Mouse (Mus musculus): Measurements from ENCODE around the gene CN725425.

CN725425 gene

DNA sequence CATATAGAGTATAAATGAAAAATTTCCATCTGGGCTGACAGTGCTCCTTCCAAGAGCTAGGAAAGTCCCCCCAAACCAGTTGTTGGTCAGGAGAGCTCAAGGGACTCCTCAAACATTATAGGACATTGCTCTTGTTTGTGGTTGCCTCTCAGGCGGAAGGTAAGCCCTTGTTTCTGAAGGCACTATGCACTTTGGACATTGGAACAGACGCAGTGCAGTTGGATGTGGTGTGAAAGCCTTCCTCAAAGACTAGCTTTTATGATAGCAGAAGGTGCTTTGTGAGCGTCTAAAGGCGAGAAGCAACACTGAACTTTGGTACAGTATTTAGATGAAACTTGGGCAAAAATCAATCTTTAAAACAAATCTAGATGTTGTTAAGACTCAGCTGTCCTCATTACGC, 7.2 kb downstream of the CN725425 start:
- in situ Hi-C loops (cut with MboI, MseI) = no loop called here

DNA sequence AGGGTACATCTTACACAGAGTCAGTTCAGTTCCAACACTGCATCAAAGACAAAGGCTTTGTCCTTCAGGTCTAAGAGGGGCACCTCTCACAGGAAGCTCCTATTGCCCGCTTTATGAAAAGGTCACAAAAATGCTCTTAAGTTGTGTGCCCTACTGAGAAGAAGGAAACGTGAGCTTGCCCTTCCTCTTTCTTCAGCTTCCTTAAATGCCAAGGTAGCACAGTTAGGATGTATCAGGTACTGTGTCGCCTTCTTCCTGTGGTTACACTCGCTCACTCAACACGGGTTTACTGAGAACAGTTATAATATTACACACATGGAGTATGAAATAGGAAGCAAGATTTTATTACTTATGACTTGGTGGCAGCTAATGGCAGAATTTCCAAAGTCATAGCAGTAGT, 38.0 kb downstream of the CN725425 start:
- in situ Hi-C loops (cut with MboI, MseI) = no loop called here

DNA sequence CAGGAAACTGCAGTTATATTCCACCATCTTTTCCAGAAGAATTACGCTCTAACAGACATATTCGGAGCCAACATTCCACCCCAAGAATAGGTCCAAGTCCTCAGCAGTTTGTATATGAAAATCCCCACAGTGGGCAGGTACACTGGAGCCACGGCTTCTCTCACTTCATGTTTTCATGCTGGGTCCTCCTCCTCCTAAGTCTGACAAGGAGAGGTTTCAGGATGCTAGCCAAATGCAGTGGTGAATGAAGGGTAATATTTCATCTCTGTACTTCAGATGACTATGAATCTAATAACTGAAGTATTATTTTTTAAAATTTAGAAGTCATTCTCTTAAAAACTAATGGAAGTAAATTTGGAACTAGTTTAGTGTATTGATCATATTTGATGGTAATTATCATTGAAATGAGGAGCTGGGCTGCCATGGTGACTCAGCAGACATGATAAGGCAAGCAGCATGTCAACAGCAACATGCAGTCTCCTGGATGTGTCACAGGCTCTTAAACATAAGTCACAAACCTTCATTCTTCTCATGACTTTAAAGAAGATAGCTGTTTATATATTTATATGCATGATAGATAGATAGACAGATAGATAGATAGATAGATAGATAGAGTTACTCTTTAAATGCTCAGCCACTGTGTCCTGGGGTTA, 41.5 kb downstream of the CN725425 start:
- in situ Hi-C loops (cut with MboI, MseI) = no loop called here

DNA sequence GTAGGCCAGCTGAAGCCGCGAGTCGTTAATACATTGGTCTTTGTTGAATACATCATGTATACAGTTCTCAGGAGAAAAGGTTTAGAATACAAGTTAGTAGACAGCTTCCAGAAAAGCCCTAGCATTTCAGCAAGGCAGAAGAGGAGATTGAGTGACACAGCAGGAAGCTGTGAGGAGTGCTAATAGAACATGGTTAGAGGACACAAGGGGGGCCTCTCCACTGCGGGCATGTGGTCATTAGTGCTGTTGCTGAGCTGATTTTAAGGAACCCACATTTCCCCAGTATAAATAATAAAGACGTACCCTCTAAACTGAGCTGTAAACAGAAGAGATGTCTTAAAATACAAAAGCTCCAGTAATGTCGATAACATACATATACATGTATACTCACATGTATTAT, 51.5 kb downstream of the CN725425 start:
- in situ Hi-C loops (cut with MboI, MseI) = no loop called here

GRCm38 (mm10) chr15:91251544-91252408, 52.5 kb downstream of the CN725425 start:
- in situ Hi-C loops (cut with MboI, MseI) = no loop called here

GRCm38 (mm10) chr15:91252956-91253355, 53.7 kb downstream of the CN725425 start:
- in situ Hi-C loops (cut with MboI, MseI) = no loop called here

DNA sequence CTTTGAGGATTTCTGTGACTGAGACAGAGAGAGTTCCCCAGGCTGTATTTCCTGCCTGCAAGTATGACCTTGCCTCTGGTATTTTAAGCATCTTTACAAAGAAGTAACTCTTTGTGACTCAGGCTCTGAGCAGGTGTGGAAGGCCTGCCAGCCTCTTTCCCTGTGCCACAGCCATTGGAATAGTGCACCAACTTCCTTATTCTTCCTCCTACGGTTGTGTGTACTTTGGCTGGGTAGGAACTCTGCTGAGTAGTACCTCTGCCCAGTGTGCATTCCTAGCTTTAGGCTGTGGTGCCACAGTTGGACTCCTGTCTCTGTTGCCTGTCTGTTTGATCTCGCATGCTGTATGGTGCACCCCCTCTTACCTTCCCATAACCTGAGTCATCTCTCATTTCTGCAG, 56.0 kb downstream of the CN725425 start:
- in situ Hi-C loops (cut with MboI, MseI) = no loop called here

DNA sequence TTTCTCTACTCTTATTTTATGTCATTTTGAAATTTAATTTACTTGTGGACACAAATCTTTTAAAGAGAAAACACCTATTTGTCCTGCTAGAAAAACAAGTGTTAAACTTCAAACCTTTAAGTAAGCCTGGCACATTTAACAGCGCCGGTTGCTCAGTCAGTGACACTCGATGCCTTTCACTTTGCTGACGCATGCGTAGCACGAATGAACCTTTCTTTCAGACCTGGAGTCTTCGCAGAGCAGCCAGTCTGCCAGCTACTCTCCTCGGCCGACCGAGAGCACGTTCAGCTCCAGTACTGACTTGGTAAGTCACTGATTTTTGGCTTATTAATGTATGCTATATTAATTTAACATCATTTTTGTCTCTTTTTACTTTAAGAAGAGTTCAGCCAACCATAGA, 57.8 kb downstream of the CN725425 start:
- in situ Hi-C loops (cut with MboI, MseI) = no loop called here

DNA sequence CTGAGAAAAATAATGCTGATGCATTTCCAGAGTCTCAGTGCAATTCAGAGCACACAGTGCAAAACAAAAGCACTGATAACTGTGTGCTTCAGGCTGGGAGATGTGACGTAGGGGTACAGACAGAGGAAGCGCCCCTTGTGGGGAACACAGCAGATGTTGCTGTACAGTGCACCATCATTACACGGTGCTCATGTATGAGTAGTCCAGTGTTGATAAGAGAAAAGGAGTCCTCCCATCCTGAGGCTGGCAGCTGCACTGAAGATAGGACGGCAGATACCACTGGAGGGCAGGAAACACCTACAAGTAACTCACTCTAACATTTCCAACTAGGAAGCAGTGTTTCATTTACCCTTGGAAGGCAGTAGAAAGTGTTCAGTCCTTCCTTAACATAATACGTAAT, 61.3 kb downstream of the CN725425 start:
- in situ Hi-C loops (cut with MboI, MseI) = no loop called here

GRCm38 (mm10) chr15:91263926-91264325, 64.6 kb downstream of the CN725425 start:
- in situ Hi-C loops (cut with MboI, MseI) = no loop called here

GRCm38 (mm10) chr15:91268532-91268931, 69.2 kb downstream of the CN725425 start:
- in situ Hi-C loops (cut with MboI, MseI) = no loop called here

GRCm38 (mm10) chr15:91275961-91276360, 76.7 kb downstream of the CN725425 start:
- in situ Hi-C loops (cut with MboI, MseI) = loop anchor here (25.0 kb wide), 1 partner anchor 936 kb away; no protein-coding TSS in a partner anchor

- in situ Hi-C loops (cut with MboI, MseI) = loop anchor here (25.0 kb wide), 1 partner anchor 933 kb away; no protein-coding TSS in a partner anchor
These were observed 80.3 kb downstream of the CN725425 start for GRCm38 (mm10) chr15:91279571-91279970.

DNA sequence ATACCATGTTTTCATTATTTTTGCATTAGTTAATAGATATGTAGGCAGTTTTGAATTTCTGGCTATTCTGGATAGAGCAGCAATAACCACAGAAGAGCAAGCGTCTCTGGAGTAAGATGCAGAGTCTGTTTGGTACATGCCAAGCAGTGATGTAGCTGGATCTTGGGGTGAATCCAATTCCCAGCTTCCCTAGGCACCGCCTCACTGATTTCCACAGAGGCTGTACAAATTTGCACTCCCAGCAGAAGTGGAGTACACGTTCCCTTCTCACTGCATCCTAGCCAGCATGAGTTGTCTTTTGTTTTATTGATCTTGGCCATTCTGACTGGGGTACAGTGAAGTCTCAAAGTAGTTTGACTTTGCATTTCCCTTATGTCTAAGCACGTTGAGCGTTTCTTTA, 82.2 kb downstream of the CN725425 start:
- in situ Hi-C loops (cut with MboI, MseI) = loop anchor here (25.0 kb wide), 1 partner anchor 931 kb away; no protein-coding TSS in a partner anchor

DNA sequence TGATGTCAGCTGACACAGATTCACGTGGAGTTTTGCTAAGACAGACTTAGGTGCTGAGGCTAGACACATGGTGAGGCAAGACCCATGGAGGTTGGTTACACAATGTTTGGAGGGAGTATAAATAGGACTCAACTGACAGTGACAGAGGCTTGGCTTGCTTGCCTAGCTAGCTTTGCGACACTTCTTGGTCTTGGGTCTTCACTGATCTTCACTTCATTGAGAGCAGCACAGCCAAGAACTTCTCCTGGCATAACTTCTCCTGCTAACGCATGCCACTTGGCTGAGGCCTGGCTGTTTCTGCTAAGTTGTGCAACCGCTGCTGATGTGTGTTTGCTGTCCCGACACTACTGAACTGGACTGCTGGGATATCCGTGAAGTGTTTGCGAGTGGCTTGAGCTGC, 83.5 kb downstream of the CN725425 start:
- in situ Hi-C loops (cut with MboI, MseI) = loop anchor here (25.0 kb wide), 1 partner anchor 929 kb away; no protein-coding TSS in a partner anchor

DNA sequence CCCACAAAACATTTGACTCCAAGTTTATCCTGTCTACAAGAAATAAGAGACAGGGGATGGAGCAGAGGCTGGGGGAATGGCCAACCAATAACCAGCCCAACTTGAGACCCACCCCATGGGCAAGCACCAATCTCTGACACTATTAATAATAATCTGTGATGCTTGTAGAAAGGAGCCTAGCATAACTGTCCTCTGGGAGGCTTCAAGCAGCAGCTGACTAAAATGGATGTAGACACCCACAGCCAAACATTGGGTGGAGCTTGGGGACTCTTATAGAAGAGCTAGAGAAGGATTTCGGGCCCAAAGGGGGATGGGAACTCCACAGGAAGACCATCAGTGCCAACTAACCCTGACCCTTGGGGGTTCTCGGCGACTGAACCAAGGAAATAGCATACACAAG, 84.1 kb downstream of the CN725425 start:
- in situ Hi-C loops (cut with MboI, MseI) = loop anchor here (25.0 kb wide), 1 partner anchor 929 kb away; no protein-coding TSS in a partner anchor

DNA sequence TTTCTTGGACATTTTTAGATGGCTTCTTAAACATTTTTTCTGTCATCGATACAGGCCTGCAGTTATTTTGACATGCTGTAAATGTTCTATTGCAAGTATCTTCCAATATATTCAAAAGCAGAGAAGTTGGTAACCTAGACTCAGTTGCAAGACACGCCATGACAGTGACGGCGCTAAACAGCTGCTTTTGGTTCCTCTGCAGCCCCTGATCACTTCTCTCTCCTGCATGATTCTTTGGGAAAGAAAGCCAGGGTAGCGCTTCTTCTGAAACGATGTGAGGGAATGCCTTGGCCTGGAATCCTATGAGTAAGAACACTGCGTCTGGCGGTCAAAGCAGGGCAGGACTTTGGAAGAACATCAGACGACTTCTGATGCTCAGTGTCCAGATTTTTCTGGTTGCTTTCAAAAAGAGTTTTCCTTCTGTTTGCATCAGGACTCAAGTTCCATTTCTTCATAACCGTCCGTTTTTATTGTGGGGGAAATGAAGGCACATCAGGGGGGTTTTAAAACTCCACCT, 100.1 kb downstream of the CN725425 start:
- in situ Hi-C loops (cut with MboI, MseI) = loop anchor here (5.0 to 25.0 kb wide), 2 partner anchors 458 to 913 kb away; no protein-coding TSS in a partner anchor

DNA sequence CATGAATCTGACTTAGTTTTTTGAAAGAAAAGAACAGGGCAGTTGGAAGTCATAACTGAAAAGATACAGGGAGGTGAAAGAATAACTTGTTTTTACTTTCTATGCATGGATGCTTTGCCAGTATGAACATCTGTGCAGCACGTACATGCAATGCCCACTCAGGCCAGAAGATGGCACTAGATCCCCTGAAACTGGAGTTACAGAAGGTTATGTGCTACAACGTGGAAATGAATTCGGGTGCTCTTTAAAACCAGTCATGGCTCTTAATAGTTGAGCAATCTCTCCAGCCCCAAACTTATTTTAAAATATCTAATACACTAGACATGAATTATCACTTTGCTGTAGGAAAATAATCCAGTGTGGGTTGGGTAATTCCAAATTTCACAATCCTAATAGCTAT, 102.1 kb downstream of the CN725425 start:
- in situ Hi-C loops (cut with MboI, MseI) = loop anchor here (10.0 kb wide), 1 partner anchor 273 kb away; the partner anchor contains the start of gene Slc2a13

DNA sequence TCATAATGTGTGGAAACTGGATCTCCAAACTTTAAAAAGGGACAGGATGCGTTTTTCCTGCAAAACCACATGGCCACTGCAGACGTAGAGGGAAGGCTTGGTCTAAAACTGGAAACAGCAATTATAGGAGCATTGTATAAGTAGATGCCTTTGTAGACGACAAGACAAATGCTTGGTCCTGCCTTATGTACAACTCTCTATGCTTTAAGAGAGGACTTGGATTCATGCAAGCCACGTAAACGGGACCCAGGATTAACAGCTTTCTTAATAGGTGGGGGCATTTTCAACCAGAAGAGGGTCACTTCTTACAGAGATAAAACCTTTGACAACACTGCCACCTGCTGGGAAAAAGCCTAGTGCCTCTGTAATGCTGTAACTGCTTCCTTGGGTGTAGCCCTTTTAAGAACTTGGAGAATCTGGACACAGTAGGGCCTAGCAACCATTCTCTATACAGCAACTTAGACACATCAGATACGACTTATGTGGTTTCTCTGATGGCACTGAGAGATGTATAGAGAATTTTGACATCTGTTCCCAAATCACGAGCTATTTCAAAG, 105.1 kb downstream of the CN725425 start:
- in situ Hi-C loops (cut with MboI, MseI) = loop anchor here (10.0 kb wide), 1 partner anchor 270 kb away; the partner anchor contains the start of gene Slc2a13

Measured in regulatory T cell (primary cell).